Mouse (Mus musculus): ENCODE data around the gene Mcoln2. TPM values are rescaled to one million over a fixed set of nuclear protein-coding genes. Genes with fewer than 3 reads are reported as not detected.

Gene Mcoln2
- total RNA-seq (2012; rRNA removed), result 0.11 and 0.40 TPM in 2 replicates

DNA sequence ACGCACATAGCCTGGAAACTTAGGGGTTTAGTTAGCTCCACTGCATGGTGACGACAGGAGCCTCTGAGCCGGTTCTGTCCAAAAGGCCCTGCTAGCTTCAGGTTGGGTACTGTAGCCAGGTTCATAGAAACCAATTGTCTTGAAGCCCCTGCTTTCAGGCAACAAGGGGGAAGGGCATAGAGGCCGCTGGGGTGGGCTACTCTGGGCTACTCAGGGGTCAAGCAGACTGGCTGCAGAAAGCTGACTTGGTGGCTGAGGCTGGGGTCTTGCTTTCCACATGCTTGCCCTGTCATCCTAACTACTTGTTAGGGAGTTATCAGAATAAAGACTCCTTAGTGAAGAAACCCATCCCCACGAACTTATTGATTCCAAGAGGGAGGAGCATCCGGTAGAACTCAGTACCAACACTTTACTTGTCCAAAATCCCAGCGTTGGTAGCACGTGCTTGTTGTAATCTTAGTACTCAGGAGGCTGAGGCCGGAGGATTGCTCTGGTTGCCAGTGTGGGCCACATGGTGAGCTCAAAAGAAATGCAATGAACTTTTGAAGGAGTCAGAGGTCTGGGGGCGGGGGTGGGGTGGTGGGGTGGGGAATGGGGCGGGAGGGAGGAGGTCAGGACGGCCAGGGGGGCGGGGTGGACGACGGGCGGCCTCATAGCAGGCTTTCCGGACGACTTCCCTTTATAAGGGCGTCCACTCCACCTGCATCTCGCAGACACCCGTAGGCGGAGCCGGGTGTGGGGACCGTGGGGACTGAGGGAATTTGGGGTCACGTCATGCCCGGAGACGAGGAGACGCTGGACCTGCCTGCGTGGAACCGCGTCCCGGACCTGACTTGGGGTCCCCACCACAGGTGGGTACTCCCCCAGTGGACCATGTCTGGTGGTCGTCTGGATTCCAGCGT lies at the start of gene Mcoln2:
Gene Mcoln2 (plus strand): TSS at position 678 of the 902 bp plus-strand sequence.
- no peak for TF ChIP-seq HCFC1 (IDR thresholded peaks at IDR 0.05; ENCODE audit: borderline replicate concordance, insufficient read depth, low read length)
- no peak for TF ChIP-seq ZNF384 (IDR thresholded peaks at IDR 0.05; ENCODE audit: low read depth, low read length)
- no peak for TF ChIP-seq MAFK (IDR thresholded peaks at IDR 0.05; ENCODE audit: insufficient read depth, low read depth, low read length)
- TF ChIP-seq CHD2 (IDR thresholded peaks at IDR 0.05; ENCODE audit: low read depth, low read length), result no peak
- TF ChIP-seq ZC3H11A (IDR thresholded peaks at IDR 0.05; ENCODE audit: borderline replicate concordance, low read depth, low read length), result no peak
- in situ Hi-C loops (cut with MboI; ENCODE audit: low sequenced_read_pairs in 2 of 2, unreplicated experiment in 2 of 2), result no loop called here
- Histone ChIP-seq H3K36me3 (ENCODE audit: control insufficient read depth, insufficient read depth, low read length, poor library complexity, severe bottlenecking) (no peaks in the 10 kb centered on the region), H3K27ac (ENCODE audit: insufficient read depth, low read depth, low read length, poor library complexity, severe bottlenecking) (no peak within 1 kb of the TSS), H3K4me1 (ENCODE audit: control insufficient read depth in 2 of 2, insufficient read depth in 2 of 2, low read length in 2 of 2, poor library complexity in 1 of 2) (peaks cover 0 to 5% of the 10 kb centered on the region in 2 experiments; a peak in 1 of 4 replicates), H3K4me3 (ENCODE audit: insufficient read depth in 1 of 2, low read depth in 1 of 2, low read length in 2 of 2, poor library complexity in 1 of 2, severe bottlenecking in 1 of 2) (peak within 1 kb of the TSS; percentile 39 to 50; a peak in 3 of 4 replicates), H3K9ac (ENCODE audit: insufficient read depth, low read depth, low read length, poor library complexity, severe bottlenecking) (0 out of 2 replicates have a peak within 1 kb of the TSS, but pooled peaks have one; percentile 28), H3K9me3 (ENCODE audit: control insufficient read depth, insufficient read depth, low read depth, low read length) (no peaks in the 10 kb centered on the region)
- DNase-seq (ENCODE audit: low read depth, low spot score), result no peak

DNA sequence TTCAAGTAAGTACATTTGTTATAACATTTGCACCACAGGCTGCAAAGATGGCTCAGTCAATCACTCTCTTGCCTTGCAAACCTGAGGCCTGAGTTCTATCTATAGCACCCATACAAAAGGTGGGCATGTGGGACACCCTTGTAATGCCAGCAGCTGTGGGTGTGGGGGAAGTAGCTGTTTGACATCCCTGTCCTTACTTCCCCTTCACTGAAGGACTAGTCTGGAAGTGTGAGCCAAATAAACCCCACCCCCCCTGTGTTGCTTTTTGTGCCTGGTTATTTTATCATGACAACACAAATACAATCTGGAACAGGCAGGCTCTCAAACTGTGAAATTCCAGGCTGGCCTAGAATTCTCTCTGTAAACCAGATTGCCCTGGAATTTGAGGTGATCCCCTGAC lies 49.7 kb upstream of the Mcoln2 start:
- Histone ChIP-seq H3K27ac (ENCODE audit: insufficient read depth, low read depth, low read length, poor library complexity, severe bottlenecking) (no peak overlapping the region), H3K9ac (ENCODE audit: insufficient read depth, low read depth, low read length, poor library complexity, severe bottlenecking) (no peak overlapping the region), H3K4me1 (ENCODE audit: control insufficient read depth in 2 of 2, insufficient read depth in 2 of 2, low read length in 2 of 2, poor library complexity in 1 of 2) (no peaks in the 10 kb centered on the region), H3K4me3 (ENCODE audit: insufficient read depth in 1 of 2, low read depth in 1 of 2, low read length in 2 of 2, poor library complexity in 1 of 2, severe bottlenecking in 1 of 2) (no peak overlapping the region), H3K9me3 (ENCODE audit: control insufficient read depth, insufficient read depth, low read depth, low read length) (no peaks in the 10 kb centered on the region), H3K36me3 (ENCODE audit: control insufficient read depth, insufficient read depth, low read length, poor library complexity, severe bottlenecking) (no peaks in the 10 kb centered on the region)
- DNase-seq (ENCODE audit: low read depth, low spot score), result no peak
- TF ChIP-seq CHD2 (IDR thresholded peaks at IDR 0.05; ENCODE audit: low read depth, low read length), result no peak
- no peak for TF ChIP-seq ZNF384 (IDR thresholded peaks at IDR 0.05; ENCODE audit: low read depth, low read length)
- no peak for TF ChIP-seq ZC3H11A (IDR thresholded peaks at IDR 0.05; ENCODE audit: borderline replicate concordance, low read depth, low read length)
- TF ChIP-seq MAFK (IDR thresholded peaks at IDR 0.05; ENCODE audit: insufficient read depth, low read depth, low read length), result no peak
- TF ChIP-seq HCFC1 (IDR thresholded peaks at IDR 0.05; ENCODE audit: borderline replicate concordance, insufficient read depth, low read length), result no peak
- in situ Hi-C loops (cut with MboI; ENCODE audit: low sequenced_read_pairs in 2 of 2, unreplicated experiment in 2 of 2), result no loop called here

DNA sequence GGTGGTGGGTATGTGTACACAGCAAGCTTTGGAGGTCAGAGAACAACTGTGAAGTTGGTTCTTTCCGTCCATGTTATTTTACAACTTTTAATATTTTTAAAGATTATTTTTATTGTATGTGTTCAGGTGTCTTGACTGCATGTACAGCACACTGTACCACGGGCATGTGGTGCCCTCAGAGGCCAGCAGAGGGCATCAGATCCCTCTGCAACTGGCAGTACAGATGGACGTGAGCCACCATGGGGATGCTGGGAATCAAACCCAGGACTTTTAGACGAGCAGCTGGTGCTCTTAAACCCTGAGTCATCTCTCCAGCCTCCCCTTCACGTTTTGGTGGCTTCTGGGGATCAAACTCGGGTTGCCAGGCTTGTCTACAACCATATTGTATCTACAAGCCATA lies 47.6 kb upstream of the Mcoln2 start:
- H3K4me3 ChIP-seq (ENCODE audit: insufficient read depth in 1 of 2, low read depth in 1 of 2, low read length in 2 of 2, poor library complexity in 1 of 2, severe bottlenecking in 1 of 2), result no peak overlapping the region
- in situ Hi-C loops (cut with MboI; ENCODE audit: low sequenced_read_pairs in 2 of 2, unreplicated experiment in 2 of 2), result no loop called here

DNA sequence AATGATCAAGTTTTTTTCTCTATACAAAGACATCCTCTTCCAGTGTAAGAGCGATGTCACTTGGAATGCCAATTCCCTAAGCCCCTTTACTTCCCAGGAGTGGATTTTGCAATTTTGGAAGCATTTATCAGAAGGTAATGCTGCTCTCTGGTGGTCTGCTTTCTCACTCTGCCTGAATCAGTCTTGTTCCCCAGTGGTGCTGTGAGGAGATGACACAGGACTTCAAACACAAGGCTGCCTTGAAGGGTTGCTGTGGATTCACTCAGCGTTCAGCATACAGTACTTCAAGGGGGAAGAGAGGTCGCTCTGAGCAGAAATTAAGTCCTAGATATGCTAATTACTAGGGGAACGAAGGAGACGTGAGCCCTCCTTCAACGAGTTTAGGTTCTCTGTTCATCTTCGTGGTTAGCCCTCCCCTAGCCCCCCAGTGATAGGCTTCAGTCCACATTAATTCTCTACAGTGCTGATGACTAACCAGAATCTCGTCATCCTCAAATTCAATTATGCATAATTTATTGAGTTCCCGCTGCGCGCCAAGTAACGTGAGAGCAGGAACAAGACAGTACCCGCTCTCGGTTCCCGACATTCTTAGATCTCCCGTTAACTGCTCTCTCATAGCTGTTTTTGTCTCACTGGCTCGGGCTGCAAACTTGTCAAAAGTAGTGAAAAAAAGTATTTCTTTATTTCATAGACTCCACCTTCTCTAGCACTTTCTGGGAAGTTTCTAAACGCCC lies 42.4 kb upstream of the Mcoln2 start:
- Histone ChIP-seq H3K9ac (ENCODE audit: insufficient read depth, low read depth, low read length, poor library complexity, severe bottlenecking) (no peak overlapping the region), H3K4me1 (ENCODE audit: control insufficient read depth in 2 of 2, insufficient read depth in 2 of 2, low read length in 2 of 2, poor library complexity in 1 of 2) (no peaks in the 10 kb centered on the region), H3K36me3 (ENCODE audit: control insufficient read depth, insufficient read depth, low read length, poor library complexity, severe bottlenecking) (no peaks in the 10 kb centered on the region), H3K9me3 (ENCODE audit: control insufficient read depth, insufficient read depth, low read depth, low read length) (no peaks in the 10 kb centered on the region), H3K4me3 (ENCODE audit: insufficient read depth in 1 of 2, low read depth in 1 of 2, low read length in 2 of 2, poor library complexity in 1 of 2, severe bottlenecking in 1 of 2) (peak overlapping the region; percentile 7 to 69; a peak in 3 of 4 replicates), H3K27ac (ENCODE audit: insufficient read depth, low read depth, low read length, poor library complexity, severe bottlenecking) (no peak overlapping the region)
- TF ChIP-seq ZC3H11A (IDR thresholded peaks at IDR 0.05; ENCODE audit: borderline replicate concordance, low read depth, low read length) (no peak), ZNF384 (IDR thresholded peaks at IDR 0.05; ENCODE audit: low read depth, low read length) (no peak), HCFC1 (IDR thresholded peaks at IDR 0.05; ENCODE audit: borderline replicate concordance, insufficient read depth, low read length) (no peak), CHD2 (IDR thresholded peaks at IDR 0.05; ENCODE audit: low read depth, low read length) (no peak), MAFK (IDR thresholded peaks at IDR 0.05; ENCODE audit: insufficient read depth, low read depth, low read length) (no peak)
- in situ Hi-C loops (cut with MboI; ENCODE audit: low sequenced_read_pairs in 2 of 2, unreplicated experiment in 2 of 2), result no loop called here
- no peak for DNase-seq (ENCODE audit: low read depth, low spot score)

More for the DNA sequence above, 47.6 kb upstream of the Mcoln2 start:
- Histone ChIP-seq H3K4me1 (ENCODE audit: control insufficient read depth in 2 of 2, insufficient read depth in 2 of 2, low read length in 2 of 2, poor library complexity in 1 of 2) (no peaks in the 10 kb centered on the region), H3K36me3 (ENCODE audit: control insufficient read depth, insufficient read depth, low read length, poor library complexity, severe bottlenecking) (no peaks in the 10 kb centered on the region), H3K27ac (ENCODE audit: insufficient read depth, low read depth, low read length, poor library complexity, severe bottlenecking) (no peak overlapping the region), H3K9ac (ENCODE audit: insufficient read depth, low read depth, low read length, poor library complexity, severe bottlenecking) (no peak overlapping the region), H3K9me3 (ENCODE audit: control insufficient read depth, insufficient read depth, low read depth, low read length) (no peaks in the 10 kb centered on the region)
- DNase-seq (ENCODE audit: low read depth, low spot score), result no peak
- TF ChIP-seq MAFK (IDR thresholded peaks at IDR 0.05; ENCODE audit: insufficient read depth, low read depth, low read length) (no peak), CHD2 (IDR thresholded peaks at IDR 0.05; ENCODE audit: low read depth, low read length) (no peak), ZNF384 (IDR thresholded peaks at IDR 0.05; ENCODE audit: low read depth, low read length) (no peak), HCFC1 (IDR thresholded peaks at IDR 0.05; ENCODE audit: borderline replicate concordance, insufficient read depth, low read length) (no peak), ZC3H11A (IDR thresholded peaks at IDR 0.05; ENCODE audit: borderline replicate concordance, low read depth, low read length) (no peak)
